Mouse (Mus musculus): Measurements from ENCODE around the gene Shank2. TPM values are rescaled to one million over a fixed set of nuclear protein-coding genes. Genes with fewer than 3 reads are reported as not detected.
A peak's percentile ranks its signal among the peaks of the same experiment; 100 is the strongest.

Shank2 gene
- polyA plus RNA-seq, 1 experiment: 2.0 TPM

- 2% methylated on average over 50 of the region's 50 CpGs for WGBS
- peak; percentile 48; the same call in 1 of the 2 replicates for TF ChIP-seq CTCF (IDR thresholded peaks at IDR 0.05; ENCODE audit: control insufficient read depth, insufficient read depth, low read length)
- TF ChIP-seq POLR2A (IDR thresholded peaks at IDR 0.05; ENCODE audit: borderline replicate concordance, control insufficient read depth, low read depth, low read length): no peak
- H3K4me3 ChIP-seq (replicated peaks; ENCODE audit: control insufficient read depth, low read depth, low read length): no peak overlapping the region
- no peaks in the 10 kb centered on the region for H3K4me1 ChIP-seq (ENCODE audit: control insufficient read depth, insufficient read depth, low read length)
- no peak overlapping the region for H3K27ac ChIP-seq (ENCODE audit: control insufficient read depth, insufficient read depth, low read depth, low read length, poor library complexity)
These were observed 22.9 kb upstream of the Shank2 start for GRCm38 (mm10) chr7:143978741-143979371.

DNA sequence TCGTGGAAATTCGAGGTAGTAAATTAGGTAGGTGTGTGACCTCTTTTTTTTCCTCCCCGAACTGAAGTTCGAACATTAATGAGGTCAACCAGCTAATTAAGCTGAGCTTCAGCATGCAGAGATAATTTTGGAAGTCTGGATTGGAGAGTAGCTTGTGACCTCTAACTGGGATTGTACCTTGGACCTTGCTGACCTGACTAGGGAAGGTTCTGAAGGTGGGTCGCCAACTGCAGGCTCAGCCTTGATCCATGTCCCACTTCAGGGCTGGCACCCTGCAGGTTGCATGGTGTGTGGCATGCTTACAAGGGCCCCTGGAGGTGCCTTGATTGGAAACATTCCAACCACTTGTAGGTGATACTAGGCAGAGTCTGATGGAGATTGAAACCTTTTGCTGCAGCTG, 21.7 kb upstream of the Shank2 start:
- no peak for TF ChIP-seq POLR2A (IDR thresholded peaks at IDR 0.05; ENCODE audit: borderline replicate concordance, control insufficient read depth, low read depth, low read length)
- no peak for TF ChIP-seq CTCF (IDR thresholded peaks at IDR 0.05; ENCODE audit: control insufficient read depth, insufficient read depth, low read length)
- WGBS: 53% methylated on average over 5 of the region's 5 CpGs
- Histone ChIP-seq H3K4me1 (ENCODE audit: control insufficient read depth, insufficient read depth, low read length) (no peaks in the 10 kb centered on the region), H3K4me3 (replicated peaks; ENCODE audit: control insufficient read depth, low read depth, low read length) (no peak overlapping the region), H3K27ac (ENCODE audit: control insufficient read depth, insufficient read depth, low read depth, low read length, poor library complexity) (no peak overlapping the region)

DNA sequence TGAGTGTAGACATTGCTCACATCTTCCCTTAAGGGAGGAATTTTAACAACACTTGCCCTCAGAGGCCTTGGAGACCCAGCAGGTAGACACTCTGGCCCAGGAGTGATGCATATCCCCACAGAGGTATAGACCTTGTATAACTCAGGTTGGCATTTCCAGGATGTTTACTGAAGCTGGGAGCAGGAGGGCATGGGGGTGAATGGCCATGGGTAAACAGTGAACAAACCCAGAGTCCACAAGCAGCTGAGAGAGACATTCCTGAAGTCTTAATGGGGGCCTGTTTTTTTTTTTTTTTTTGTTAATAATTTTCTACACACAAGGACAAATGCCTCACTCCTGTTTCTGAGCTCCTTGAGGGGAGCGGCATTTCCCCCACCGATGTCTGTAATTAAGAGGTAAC, 15.4 kb upstream of the Shank2 start:
- 85% methylated on average over 2 of the region's 2 CpGs for WGBS

GRCm38 (mm10) chr7:143991160-143991559, 10.6 kb upstream of the Shank2 start:
- TF ChIP-seq POLR2A (IDR thresholded peaks at IDR 0.05; ENCODE audit: borderline replicate concordance, control insufficient read depth, low read depth, low read length): no peak
- TF ChIP-seq CTCF (IDR thresholded peaks at IDR 0.05; ENCODE audit: control insufficient read depth, insufficient read depth, low read length): no peak
- H3K4me3 ChIP-seq (replicated peaks; ENCODE audit: control insufficient read depth, low read depth, low read length): no peak overlapping the region
- H3K4me1 ChIP-seq (ENCODE audit: control insufficient read depth, insufficient read depth, low read length): no peaks in the 10 kb centered on the region
- no peak overlapping the region for H3K27ac ChIP-seq (ENCODE audit: control insufficient read depth, insufficient read depth, low read depth, low read length, poor library complexity)

More for the DNA sequence above, 15.4 kb upstream of the Shank2 start:
- Histone ChIP-seq H3K27ac (ENCODE audit: control insufficient read depth, insufficient read depth, low read depth, low read length, poor library complexity) (no peak overlapping the region), H3K4me3 (replicated peaks; ENCODE audit: control insufficient read depth, low read depth, low read length) (no peak overlapping the region), H3K4me1 (ENCODE audit: control insufficient read depth, insufficient read depth, low read length) (no peaks in the 10 kb centered on the region)
- no peak for TF ChIP-seq CTCF (IDR thresholded peaks at IDR 0.05; ENCODE audit: control insufficient read depth, insufficient read depth, low read length)
- TF ChIP-seq POLR2A (IDR thresholded peaks at IDR 0.05; ENCODE audit: borderline replicate concordance, control insufficient read depth, low read depth, low read length): no peak

GRCm38 (mm10) chr7:143999073-143999472, 2.7 kb upstream of the Shank2 start:
- TF ChIP-seq POLR2A (IDR thresholded peaks at IDR 0.05; ENCODE audit: borderline replicate concordance, control insufficient read depth, low read depth, low read length): no peak
- TF ChIP-seq CTCF (IDR thresholded peaks at IDR 0.05; ENCODE audit: control insufficient read depth, insufficient read depth, low read length): no peak
- no peaks in the 10 kb centered on the region for H3K4me1 ChIP-seq (ENCODE audit: control insufficient read depth, insufficient read depth, low read length)
- WGBS: 40% methylated on average over 3 of the region's 3 CpGs
- no peak overlapping the region for H3K27ac ChIP-seq (ENCODE audit: control insufficient read depth, insufficient read depth, low read depth, low read length, poor library complexity)
- H3K4me3 ChIP-seq (replicated peaks; ENCODE audit: control insufficient read depth, low read depth, low read length): no peak overlapping the region

- no peak for TF ChIP-seq CTCF (IDR thresholded peaks at IDR 0.05; ENCODE audit: control insufficient read depth, insufficient read depth, low read length)
- no peak for TF ChIP-seq POLR2A (IDR thresholded peaks at IDR 0.05; ENCODE audit: borderline replicate concordance, control insufficient read depth, low read depth, low read length)
- Histone ChIP-seq H3K27ac (ENCODE audit: control insufficient read depth, insufficient read depth, low read depth, low read length, poor library complexity) (no peak overlapping the region), H3K4me3 (replicated peaks; ENCODE audit: control insufficient read depth, low read depth, low read length) (no peak overlapping the region), H3K4me1 (ENCODE audit: control insufficient read depth, insufficient read depth, low read length) (no peaks in the 10 kb centered on the region)
- WGBS: 63% methylated on average over 3 of the region's 3 CpGs
These were observed 1.7 kb downstream of the Shank2 start for GRCm38 (mm10) chr7:144003471-144003870.

DNA sequence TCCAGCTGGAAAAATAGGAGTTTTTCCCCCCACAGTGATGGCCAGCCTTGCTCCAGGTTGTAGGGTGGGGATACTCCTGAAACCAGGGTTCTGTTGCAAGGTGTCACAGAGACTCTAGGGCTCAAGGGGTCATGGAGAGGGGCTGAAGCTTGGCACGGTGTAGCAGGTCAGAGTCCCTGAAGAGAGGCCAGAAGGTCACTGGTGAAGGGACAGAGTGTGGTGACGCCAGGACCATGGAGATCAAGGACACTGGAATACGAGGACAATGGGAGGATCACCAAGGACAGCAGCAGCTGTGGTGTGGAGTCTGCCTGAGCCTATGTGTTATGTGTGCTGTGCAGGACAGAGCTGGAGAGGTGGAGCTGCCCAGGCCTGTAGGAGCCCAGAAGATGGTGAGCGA, 6.4 kb downstream of the Shank2 start:
- WGBS: 73% methylated on average over 4 of the region's 4 CpGs
- no peaks in the 10 kb centered on the region for H3K4me1 ChIP-seq (ENCODE audit: control insufficient read depth, insufficient read depth, low read length)
- no peak overlapping the region for H3K4me3 ChIP-seq (replicated peaks; ENCODE audit: control insufficient read depth, low read depth, low read length)
- TF ChIP-seq POLR2A (IDR thresholded peaks at IDR 0.05; ENCODE audit: borderline replicate concordance, control insufficient read depth, low read depth, low read length) (no peak), CTCF (IDR thresholded peaks at IDR 0.05; ENCODE audit: control insufficient read depth, insufficient read depth, low read length) (no peak)
- H3K27ac ChIP-seq (ENCODE audit: control insufficient read depth, insufficient read depth, low read depth, low read length, poor library complexity): no peak overlapping the region

GRCm38 (mm10) chr7:144008985-144009384, 7.3 kb downstream of the Shank2 start:
- TF ChIP-seq CTCF (IDR thresholded peaks at IDR 0.05; ENCODE audit: control insufficient read depth, insufficient read depth, low read length) (no peak), POLR2A (IDR thresholded peaks at IDR 0.05; ENCODE audit: borderline replicate concordance, control insufficient read depth, low read depth, low read length) (no peak)
- Histone ChIP-seq H3K27ac (ENCODE audit: control insufficient read depth, insufficient read depth, low read depth, low read length, poor library complexity) (no peak overlapping the region), H3K4me1 (ENCODE audit: control insufficient read depth, insufficient read depth, low read length) (no peaks in the 10 kb centered on the region), H3K4me3 (replicated peaks; ENCODE audit: control insufficient read depth, low read depth, low read length) (no peak overlapping the region)
- 74% methylated on average over 4 of the region's 4 CpGs for WGBS

- Histone ChIP-seq H3K4me1 (ENCODE audit: control insufficient read depth, insufficient read depth, low read length) (no peaks in the 10 kb centered on the region), H3K27ac (ENCODE audit: control insufficient read depth, insufficient read depth, low read depth, low read length, poor library complexity) (no peak overlapping the region), H3K4me3 (replicated peaks; ENCODE audit: control insufficient read depth, low read depth, low read length) (no peak overlapping the region)
- WGBS: 75% methylated on average over 2 of the region's 2 CpGs
- TF ChIP-seq CTCF (IDR thresholded peaks at IDR 0.05; ENCODE audit: control insufficient read depth, insufficient read depth, low read length) (no peak), POLR2A (IDR thresholded peaks at IDR 0.05; ENCODE audit: borderline replicate concordance, control insufficient read depth, low read depth, low read length) (no peak)
These were observed 12.8 kb downstream of the Shank2 start for GRCm38 (mm10) chr7:144014485-144014884.

Data from bone marrow, adult 2 months (tissue).